Mouse (Mus musculus) liver, adult 2 months (tissue): ENCODE data around the gene Txnrd1.

Source experiments
- CTCF ChIP-seq: fragments of 200-500 bp; IDR thresholded peaks from 2 replicates; pipeline ENCODE4 v1.5.1; 2011; ENCODE audit warnings: low read depth, low read length, control low read depth
- POLR2A ChIP-seq: fragments of 200-500 bp; IDR thresholded peaks from 2 replicates; pipeline ENCODE4 v1.6.1; 2011; ENCODE audit warnings: low read length, control low read depth; ENCODE audit not compliant: insufficient read depth; ENCODE audit errors: extremely low read depth

DNA sequence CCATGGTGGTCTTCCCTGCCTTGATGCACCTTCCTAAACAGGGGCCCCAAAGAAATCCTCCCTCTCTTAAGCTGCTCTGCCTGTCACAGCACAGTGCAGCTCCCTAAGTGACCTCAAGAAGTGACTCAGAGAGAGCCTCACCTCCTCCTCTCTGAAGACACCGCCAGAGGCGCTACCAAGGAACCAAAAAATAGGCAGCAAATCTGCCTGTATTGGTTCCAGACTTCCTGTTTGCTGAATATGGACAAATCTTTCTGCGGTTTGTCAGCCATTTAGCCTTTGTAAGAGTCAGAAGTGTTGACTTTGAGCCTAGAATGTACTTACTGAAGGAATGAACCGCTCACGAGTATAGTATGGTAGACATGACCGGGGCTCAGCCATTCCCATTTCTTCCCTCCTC lies 80.0 kb downstream of the Txnrd1 start:
- no peak for TF ChIP-seq CTCF
- TF ChIP-seq POLR2A: no peak
